Mouse (Mus musculus) intestine, embryonic 16.5 days (tissue): ENCODE results near the gene Gm8297. TPM values are rescaled to one million over a fixed set of nuclear protein-coding genes. Genes with fewer than 3 reads are reported as not detected.
"Not testable (repeated sequence)": the region's sequence is repeated elsewhere in the genome, so short reads cannot be mapped to it uniquely, and the experiment has no call there.

Experiments used
- ATAC-seq: fragments of 200-750 bp; cut with Nextera tagmentation; 2 replicates; pipeline ENCODE4 v1.8.0; 2017; ENCODE audit warnings: moderate TSS enrichment, moderate library complexity
- H3K27ac ChIP-seq: fragments of 300-500 bp; sonication (generic); 2 replicates; pipeline ENCODE4 v1.5.1; 2014; ENCODE audit warnings: mild to moderate bottlenecking, low read length
- H3K27me3 ChIP-seq: fragments of 300-500 bp; sonication (generic); replicated peaks from 2 replicates; pipeline ENCODE4 v1.6.1; 2014; ENCODE audit warnings: low read length, control low read depth, mixed read lengths; ENCODE audit not compliant: control insufficient read depth, insufficient read depth
- H3K36me3 ChIP-seq: fragments of 300-500 bp; sonication (generic); 2 replicates; pipeline ENCODE4 v1.6.1; 2014; ENCODE audit warnings: low read length, control low read depth; ENCODE audit not compliant: control insufficient read depth, insufficient read depth
- H3K4me1 ChIP-seq: fragments of 300-500 bp; sonication (generic); 2 replicates; pipeline ENCODE4 v1.6.1; 2014; ENCODE audit warnings: low read length, control low read depth, mixed read lengths; ENCODE audit not compliant: control insufficient read depth, insufficient read depth
- H3K4me2 ChIP-seq: fragments of 300-500 bp; sonication (generic); 2 replicates; pipeline ENCODE4 v1.6.1; 2014; ENCODE audit warnings: low read depth, low read length, control low read depth
- H3K4me3 ChIP-seq: fragments of 300-500 bp; sonication (generic); 2 replicates; pipeline ENCODE4 v1.5.1; 2014; ENCODE audit warnings: mild to moderate bottlenecking, low read length
- H3K9ac ChIP-seq: fragments of 300-500 bp; sonication (generic); 2 replicates; pipeline ENCODE4 v1.6.1; 2014; ENCODE audit warnings: low read depth, low read length
- H3K9me3 ChIP-seq: fragments of 300-500 bp; sonication (generic); 2 replicates; pipeline ENCODE4 v1.6.1; 2016; ENCODE audit warnings: low read length, control low read depth; ENCODE audit not compliant: control insufficient read depth
- WGBS: fragments of 180-500 bp; shearing (Covaris S2); extraction: QIAGEN DNeasy Blood & Tissue Kit; methylation state at CpG from one replicate; pipeline ENCODE4 v1.1.7; 2014; 5-methylcytosine and 5-hydroxymethylcytosine counted together
- polyA plus RNA-seq: library from polyadenylated mRNA; unstranded; fragments of >200 nt; fragmentation: Nextera tagmentation; extraction: Ambion mirVana; gene quantifications from 2 replicates; pipeline ENCODE4 v1.2.1, GENCODE M21; 2015

Gene Gm8297
- polyA plus RNA-seq = not detected in 2 replicates

GRCm38 (mm10) chr14:4983635-4984034, at the start of gene Gm8297:
Gm8297 (plus strand) TSS chr14:4983935.
- H3K27me3 ChIP-seq, H3K9me3 ChIP-seq, ATAC-seq, H3K4me3 ChIP-seq, H3K36me3 ChIP-seq, H3K4me1 ChIP-seq, H3K9ac ChIP-seq, H3K4me2 ChIP-seq, H3K27ac ChIP-seq: not testable (repeated sequence)

DNA sequence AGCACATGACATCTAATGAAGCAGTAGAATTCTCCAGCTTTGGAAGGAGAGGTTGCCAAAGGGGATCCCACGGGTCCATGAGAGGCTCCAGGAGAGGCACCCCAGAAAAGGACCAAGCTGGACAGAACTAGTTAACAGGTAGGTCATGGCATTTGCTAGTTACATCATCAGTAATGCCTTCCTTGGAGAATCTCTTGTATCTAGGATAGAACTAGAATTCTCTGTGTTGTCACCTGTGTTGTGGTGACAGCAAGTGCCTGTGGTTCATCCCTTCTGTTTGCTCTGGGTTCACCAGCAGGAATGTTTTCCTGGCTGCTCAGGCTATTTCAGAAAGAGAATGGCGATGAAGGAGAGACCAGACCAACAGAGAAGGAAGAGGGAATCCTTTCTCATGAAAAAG, 31.9 kb downstream of the Gm8297 start, which contains the start of gene Gm3298:
TSS of gene Gm3298 (plus strand) at position 301 of the 400 bp plus-strand sequence.
- H3K36me3 ChIP-seq, H3K27ac ChIP-seq: not testable (repeated sequence)
- no CpG with 5 or more reads among the region's 2 CpGs for WGBS

More for the DNA sequence above, 31.9 kb downstream of the Gm8297 start, which contains the start of gene Gm3298:
- not testable (repeated sequence) for H3K4me3 ChIP-seq, H3K4me1 ChIP-seq, H3K9ac ChIP-seq, H3K27me3 ChIP-seq, H3K9me3 ChIP-seq, H3K4me2 ChIP-seq, ATAC-seq

Other genes starting within 250 kb of the Gm8297 start
- gene Gm9602, start 207.6 kb upstream of the Gm8297 start, polyA plus RNA-seq = not detected in 2 replicates
- not detected in 2 replicates for gene Gm3269, start 145.8 kb upstream of the Gm8297 start, polyA plus RNA-seq
- gene Gm3264, start 128.4 kb upstream of the Gm8297 start, polyA plus RNA-seq = 0.31 TPM in 1 of 2 replicates, not detected in the other
- gene Gm3278, start 91.5 kb upstream of the Gm8297 start, polyA plus RNA-seq = 0.11 TPM in 1 of 2 replicates, not detected in the other
- not detected in 2 replicates for gene Gm3298, start 32.0 kb downstream of the Gm8297 start, polyA plus RNA-seq
- gene 4930555G01Rik, start 66.7 kb downstream of the Gm8297 start, polyA plus RNA-seq = not detected in 2 replicates
- 0.38 and 0.44 TPM in 2 replicates for gene Gm8281, start 87.1 kb downstream of the Gm8297 start, polyA plus RNA-seq
- gene Gm8279, start 147.6 kb downstream of the Gm8297 start, polyA plus RNA-seq = not detected in 2 replicates
- not detected in 2 replicates for gene Gm3317, start 180.6 kb downstream of the Gm8297 start, polyA plus RNA-seq
- not detected in 2 replicates for gene Gm8271, start 201.9 kb downstream of the Gm8297 start, polyA plus RNA-seq